Mouse (Mus musculus) bone marrow macrophage, adult 2 months (primary cell): ENCODE measurements around the gene Ercc6l.

Experiments used
- CTCF ChIP-seq: IDR thresholded peaks from 2 replicates; pipeline ENCODE4 v1.5.1; 2012; ENCODE audit warnings: low read depth, mild to moderate bottlenecking, low read length, moderate library complexity
- POLR2A ChIP-seq: IDR thresholded peaks from 2 replicates; pipeline ENCODE4 v1.6.1; 2012; ENCODE audit warnings: mild to moderate bottlenecking, low read depth, low read length, borderline replicate concordance

GRCm38 (mm10) chrX:102166521-102166920 is 9.6 kb upstream of the Ercc6l start:
- no peak for TF ChIP-seq POLR2A
- no peak for TF ChIP-seq CTCF
